Comparison of ENCODE assay signal across 8 mouse cellular contexts in the genomic region with DNA sequence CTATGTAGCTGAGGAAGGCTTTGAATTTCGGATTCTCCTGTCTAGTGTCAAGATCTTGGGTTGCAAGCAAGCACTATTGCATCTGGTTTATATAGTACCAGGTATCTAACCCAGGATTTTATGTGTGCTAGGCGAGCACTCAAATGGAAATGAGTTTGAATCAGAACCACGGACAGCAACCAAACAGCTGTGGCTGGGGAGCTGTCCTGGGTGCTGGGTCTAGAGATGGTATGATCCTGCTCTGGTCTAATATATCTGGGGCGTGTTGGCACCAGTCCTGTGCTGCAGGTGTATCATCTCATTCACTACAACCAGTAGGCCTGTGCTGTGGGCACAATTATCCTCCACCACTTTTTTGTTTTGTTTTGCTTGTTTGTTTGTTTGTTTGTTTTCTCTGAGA.
DNase-seq lines count a peak whose midpoint lies in the region; ATAC-seq and TF ChIP-seq lines count a peak whose summit lies in the region.
"Had no signal": no experiment of that assay in that cellular context is flagged by ENCODE, and none has a peak within 500 bp of the region (broad histone marks: within the 10 kb centered on the region; RNA-seq: fewer than 3 reads in every experiment).

No protein-coding gene starts in this region.

- no peak overlapping the region for H3K9ac ChIP-seq in neural tube, embryonic 15.5 days (replicated peaks)
- no peak overlapping the region for H3K9ac ChIP-seq in kidney, embryonic 16.5 days (replicated peaks; ENCODE audit: low read length)
- H3K9ac ChIP-seq in midbrain, postnatal 0 days (replicated peaks; ENCODE audit: low read length, poor library complexity, severe bottlenecking) = no peak overlapping the region
- H3K9ac ChIP-seq in intestine, embryonic 16.5 days (ENCODE audit: low read depth, low read length) = no peak overlapping the region
- H3K9ac ChIP-seq: neural tube, embryonic 12.5 days had no signal

- H3K27ac ChIP-seq in neural tube, embryonic 15.5 days (replicated peaks) = no peak overlapping the region
- H3K27ac ChIP-seq in kidney, embryonic 16.5 days (ENCODE audit: low read length) = no peak overlapping the region
- H3K27ac ChIP-seq in midbrain, postnatal 0 days (ENCODE audit: low read depth, low read length) = no peak overlapping the region
- no peak overlapping the region for H3K27ac ChIP-seq in intestine, embryonic 16.5 days (ENCODE audit: low read length)
- H3K27ac ChIP-seq: neural tube, embryonic 12.5 days had no signal

- H3K36me3 ChIP-seq in neural tube, embryonic 15.5 days = no peaks in the 10 kb centered on the region
- no peaks in the 10 kb centered on the region for H3K36me3 ChIP-seq in kidney, embryonic 16.5 days (ENCODE audit: insufficient read depth, low read length)
- no peaks in the 10 kb centered on the region for H3K36me3 ChIP-seq in midbrain, postnatal 0 days (ENCODE audit: insufficient read depth, low read length)
- H3K36me3 ChIP-seq in intestine, embryonic 16.5 days (ENCODE audit: control insufficient read depth, insufficient read depth, low read length) = no peaks in the 10 kb centered on the region
- H3K36me3 ChIP-seq: neural tube, embryonic 12.5 days had no signal

- H3K4me2 ChIP-seq in neural tube, embryonic 15.5 days = no peak overlapping the region
- no peak overlapping the region for H3K4me2 ChIP-seq in kidney, embryonic 16.5 days (replicated peaks; ENCODE audit: low read depth, low read length)
- H3K4me2 ChIP-seq in midbrain, postnatal 0 days (ENCODE audit: low read depth, low read length, poor library complexity, severe bottlenecking) = no peak overlapping the region
- no peak overlapping the region for H3K4me2 ChIP-seq in intestine, embryonic 16.5 days (ENCODE audit: low read depth, low read length)
- H3K4me2 ChIP-seq: neural tube, embryonic 12.5 days had no signal

- no peak overlapping the region for H3K4me3 ChIP-seq in neural tube, embryonic 15.5 days (replicated peaks)
- no peak overlapping the region for H3K4me3 ChIP-seq in kidney, embryonic 16.5 days (ENCODE audit: low read length)
- no peak overlapping the region for H3K4me3 ChIP-seq in midbrain, postnatal 0 days (ENCODE audit: low read depth, low read length)
- no peak overlapping the region for H3K4me3 ChIP-seq in intestine, embryonic 16.5 days (ENCODE audit: low read length)
- H3K4me3 ChIP-seq: neural tube, embryonic 12.5 days had no signal

- H3K9me3 ChIP-seq in neural tube, embryonic 15.5 days (replicated peaks) = no peaks in the 10 kb centered on the region
- H3K9me3 ChIP-seq in kidney, embryonic 16.5 days (ENCODE audit: low read length) = no peaks in the 10 kb centered on the region
- no peaks in the 10 kb centered on the region for H3K9me3 ChIP-seq in midbrain, postnatal 0 days (ENCODE audit: low read length)
- H3K9me3 ChIP-seq in intestine, embryonic 16.5 days (ENCODE audit: control insufficient read depth, low read length) = no peaks in the 10 kb centered on the region
- H3K9me3 ChIP-seq: neural tube, embryonic 12.5 days had no signal

- TF ChIP-seq CTCF in midbrain, postnatal 0 days (IDR thresholded peaks at IDR 0.05) = no peak

- ATAC-seq in neural tube, embryonic 15.5 days (ENCODE audit: low FRiP score) = no peak
- ATAC-seq in kidney, embryonic 16.5 days (ENCODE audit: low FRiP score, low TSS enrichment) = peak; percentile 57; the same call in 1 of the 2 replicates
- no peak for ATAC-seq in midbrain, postnatal 0 days (ENCODE audit: low FRiP score)
- ATAC-seq in intestine, embryonic 16.5 days = no peak

- H3K4me1 ChIP-seq in neural tube, embryonic 15.5 days = no peaks in the 10 kb centered on the region
- H3K4me1 ChIP-seq in kidney, embryonic 16.5 days (ENCODE audit: insufficient read depth, low read length) = no peaks in the 10 kb centered on the region
- H3K4me1 ChIP-seq in midbrain, postnatal 0 days (ENCODE audit: insufficient read depth, low read length) = no peaks in the 10 kb centered on the region
- H3K4me1 ChIP-seq in intestine, embryonic 16.5 days (ENCODE audit: control insufficient read depth, insufficient read depth, low read length) = no peaks in the 10 kb centered on the region
- H3K4me1 ChIP-seq: neural tube, embryonic 12.5 days had no signal

- DNase-seq in neural tube, embryonic 10.5 days (ENCODE audit: extremely low spot score, low spot score) = peak; percentile 81
- DNase-seq in adrenal gland, postnatal 36 days = peak; percentile 46 to 71
- peak; percentile 19 for DNase-seq in midbrain, postnatal 0 days (ENCODE audit: low spot score)
- DNase-seq in left cerebral cortex, postnatal 10 days (ENCODE audit: extremely low spot score in 1 of 2, low spot score in 2 of 2) = no peak

- intact Hi-C loops in left cerebral cortex, postnatal 10 days (cut with DNase I) = no loop called here

- WGBS in neural tube, embryonic 15.5 days = 33% methylated on average over 4 of the region's 4 CpGs
- 12% methylated on average over 4 of the region's 4 CpGs for WGBS in kidney, embryonic 16.5 days
- WGBS in midbrain, postnatal 0 days = 29% methylated on average over 4 of the region's 4 CpGs
- WGBS in intestine, embryonic 16.5 days = 13% methylated on average over 4 of the region's 4 CpGs

- no peaks in the 10 kb centered on the region for H3K27me3 ChIP-seq in neural tube, embryonic 15.5 days (replicated peaks)
- H3K27me3 ChIP-seq in kidney, embryonic 16.5 days (ENCODE audit: insufficient read depth, low read length) = no peaks in the 10 kb centered on the region
- no peaks in the 10 kb centered on the region; the same call in 1 of the 2 replicates for H3K27me3 ChIP-seq in midbrain, postnatal 0 days (ENCODE audit: insufficient read depth, low read length)
- 0 out of 2 replicates have a peak, but pooled peaks cover 3% of the 10 kb centered on the region for H3K27me3 ChIP-seq in intestine, embryonic 16.5 days (replicated peaks; ENCODE audit: control insufficient read depth, insufficient read depth, low read length)
- H3K27me3 ChIP-seq: neural tube, embryonic 12.5 days had no signal

Comparison
In these comparisons a context has a peak if more than half of its experiments do, and no peak if none do; other contexts are left out.
1. DNase-seq: peak in neural tube, embryonic 10.5 days (single experiment), adrenal gland, postnatal 36 days (2 of 2) and midbrain, postnatal 0 days (single experiment); none in left cerebral cortex, postnatal 10 days (0 of 2).